Mouse (Mus musculus) embryo, embryonic 10 days (tissue): ENCODE data around the gene Clns1a.

Experiments
- DNase-seq: peaks from one replicate; pipeline ENCODE4 v3.0.0-alpha.2; 2015; ENCODE audit warnings: low spot score

Gene Clns1a

DNA sequence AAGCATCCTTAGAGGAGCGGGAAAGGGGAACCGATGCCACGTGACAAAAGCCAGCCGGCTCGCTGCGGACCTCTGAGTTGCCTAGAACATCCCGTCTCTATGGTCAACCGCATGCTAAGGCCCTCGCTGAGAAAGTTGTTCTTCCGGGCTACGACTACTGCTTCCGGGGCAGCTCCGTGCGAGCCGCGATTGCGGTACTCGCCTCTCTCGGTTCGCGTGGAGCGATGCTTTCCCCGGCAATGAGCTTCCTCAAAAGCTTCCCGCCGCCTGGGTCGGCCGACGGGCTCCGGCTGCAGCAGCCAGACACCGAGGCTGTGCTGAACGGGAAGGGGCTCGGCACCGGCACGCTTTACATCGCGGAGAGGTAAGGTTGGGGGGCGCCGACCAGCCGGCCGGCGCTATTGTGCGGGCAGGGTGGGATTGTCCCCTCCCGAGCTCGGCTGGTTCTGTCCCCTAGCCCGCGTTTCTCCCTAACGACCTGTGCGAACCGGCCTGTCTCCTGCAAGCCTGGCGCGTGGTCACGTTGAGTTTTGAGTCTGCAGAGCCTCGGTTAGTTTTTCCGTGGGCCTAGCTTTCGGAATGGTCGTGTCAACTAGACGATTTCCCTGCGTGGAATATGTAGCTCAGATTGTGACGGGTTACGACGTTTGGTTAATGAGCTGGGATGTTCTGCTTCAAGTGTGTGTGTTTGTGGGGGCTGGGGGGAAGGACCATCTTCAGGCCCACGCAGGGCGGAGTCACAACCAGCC, at the start of gene Clns1a:
Gene Clns1a (plus strand): TSS at position 129 of the 749 bp plus-strand sequence.
- DNase-seq = peak; percentile 97

DNA sequence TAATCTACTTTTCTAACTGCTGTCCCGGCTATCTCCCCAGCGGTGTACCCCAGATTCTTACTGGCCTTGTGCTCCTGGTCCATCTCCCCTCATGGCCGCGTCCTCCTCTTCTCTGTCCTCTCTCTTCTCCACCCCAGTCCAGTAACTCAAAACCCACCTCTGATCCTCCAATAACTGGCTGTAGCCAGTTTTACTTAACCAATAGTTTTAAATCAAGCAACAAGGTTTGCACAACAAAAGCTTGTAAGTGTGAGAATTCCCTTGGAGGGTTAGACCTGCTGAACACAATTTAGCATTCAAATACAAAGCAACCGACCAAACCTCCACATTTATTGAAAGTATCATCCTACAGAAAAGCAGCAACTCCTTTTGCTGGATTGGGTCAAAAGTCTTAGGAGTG, 48.8 kb upstream of the Clns1a start:
- no peak for DNase-seq

DNA sequence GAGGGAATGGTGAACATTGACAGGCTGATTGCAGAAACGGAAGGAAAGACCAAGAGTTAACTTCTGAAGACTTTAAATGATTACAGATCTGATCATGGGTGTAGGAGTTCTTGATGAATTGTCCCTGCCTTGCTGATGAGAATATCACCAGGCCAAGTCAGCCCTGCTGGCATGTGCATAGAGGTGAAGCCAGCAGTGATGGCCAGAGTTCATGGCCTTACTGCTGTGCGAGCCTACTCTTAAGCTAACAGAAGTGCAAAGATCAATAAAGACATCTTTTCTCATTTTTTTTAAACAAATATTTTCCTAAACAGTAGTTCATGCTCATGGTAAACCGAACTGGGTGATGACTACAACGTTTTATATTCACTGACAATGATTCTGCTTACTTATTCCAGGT, 45.7 kb upstream of the Clns1a start:
- no peak for DNase-seq

DNA sequence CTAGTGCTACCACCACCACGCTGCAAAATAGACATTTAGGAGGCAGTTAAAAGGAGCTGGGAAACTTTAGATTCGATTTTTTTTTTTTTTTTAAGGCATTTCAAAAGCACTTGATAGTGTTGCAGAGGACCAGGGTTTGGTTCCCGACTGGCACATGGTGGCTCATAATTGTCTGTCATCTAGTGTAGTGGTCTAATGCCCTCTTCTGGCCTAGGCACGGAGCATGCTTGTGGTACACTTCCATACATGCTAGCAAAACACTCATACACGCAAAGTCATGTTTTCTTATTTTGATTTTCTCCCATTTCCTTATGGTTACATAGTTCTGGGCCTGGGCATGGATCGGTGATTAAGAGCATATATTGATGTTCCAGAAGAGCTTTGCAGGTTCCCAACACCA, 40.3 kb upstream of the Clns1a start:
- no peak for DNase-seq

DNA sequence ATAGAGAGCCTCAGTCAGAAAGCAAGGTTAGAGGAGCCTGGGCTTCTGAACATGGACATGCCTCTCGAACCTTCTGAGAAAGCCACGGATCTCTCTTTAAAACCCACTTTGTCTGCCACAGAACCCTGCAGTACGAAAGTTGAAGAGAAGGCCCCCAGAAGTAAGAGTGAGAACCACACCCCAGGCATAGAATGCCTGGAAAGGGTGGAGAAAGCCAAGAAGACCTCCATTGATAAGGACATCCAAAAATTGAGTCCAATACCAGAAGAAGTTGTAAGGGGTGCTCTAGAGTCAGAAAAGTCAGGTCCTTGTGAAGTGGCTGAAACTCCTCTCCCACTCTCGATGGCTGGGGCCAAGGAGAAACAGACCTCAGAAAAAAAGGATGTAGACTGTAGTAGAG, 34.8 kb upstream of the Clns1a start:
- no peak for DNase-seq

DNA sequence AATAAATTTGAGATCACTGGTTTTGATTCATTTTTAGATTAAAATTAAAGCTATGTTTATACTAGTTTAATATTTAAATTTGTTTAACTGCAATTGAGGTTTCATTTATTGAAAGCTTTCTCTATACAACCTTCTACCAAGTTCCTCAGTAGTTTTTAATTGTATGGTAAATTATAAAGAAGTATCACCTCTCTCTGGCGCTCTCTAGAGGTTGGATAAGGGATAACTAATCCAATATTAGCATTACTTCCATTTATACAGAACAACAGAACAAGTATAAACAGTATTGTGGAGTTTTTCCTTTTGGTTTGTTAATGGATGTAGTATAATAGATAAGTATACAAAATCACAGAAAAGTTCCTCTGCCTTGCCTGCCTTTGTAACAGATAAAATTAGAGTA, 17.2 kb upstream of the Clns1a start:
- DNase-seq = peak; percentile 27

DNA sequence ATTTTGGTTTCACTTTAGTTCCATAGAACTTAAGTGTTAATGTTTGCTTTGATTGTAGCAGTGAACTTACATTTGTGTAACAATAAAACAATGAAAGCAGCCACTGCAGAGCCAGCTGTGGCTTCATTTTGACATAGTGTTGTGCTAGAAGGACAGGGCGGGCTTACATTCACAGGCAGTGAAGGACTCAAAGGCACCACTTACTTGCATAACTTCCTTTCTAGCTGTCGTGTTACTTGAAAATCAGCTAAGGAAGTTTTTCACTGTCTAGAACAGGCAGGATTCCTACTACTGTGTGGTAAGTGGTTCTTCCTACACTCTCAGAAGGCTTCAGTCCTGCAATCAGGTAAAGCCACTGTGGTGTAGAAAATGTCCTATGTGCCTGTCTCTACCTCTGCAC, 8.6 kb upstream of the Clns1a start:
- DNase-seq = no peak

DNA sequence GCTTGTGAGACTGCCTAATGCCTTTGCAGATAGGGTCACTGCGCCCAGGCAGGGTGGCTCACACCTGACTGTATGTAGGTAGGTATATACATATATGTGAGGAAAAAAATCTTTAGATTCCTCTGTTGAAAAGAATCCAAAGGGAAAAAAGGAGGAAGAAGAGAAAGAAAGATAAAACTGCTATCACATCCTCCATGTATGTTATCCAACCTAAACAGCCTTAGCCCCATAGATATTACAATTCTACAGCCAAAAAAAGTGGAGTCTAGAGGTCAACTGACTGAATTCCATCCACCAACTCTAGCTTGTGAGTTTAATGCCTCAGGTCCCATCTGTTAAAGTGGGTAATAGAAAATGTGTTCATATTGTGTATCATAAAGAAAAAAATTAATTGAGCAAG, 993 bp upstream of the Clns1a start:
- DNase-seq = no peak

DNA sequence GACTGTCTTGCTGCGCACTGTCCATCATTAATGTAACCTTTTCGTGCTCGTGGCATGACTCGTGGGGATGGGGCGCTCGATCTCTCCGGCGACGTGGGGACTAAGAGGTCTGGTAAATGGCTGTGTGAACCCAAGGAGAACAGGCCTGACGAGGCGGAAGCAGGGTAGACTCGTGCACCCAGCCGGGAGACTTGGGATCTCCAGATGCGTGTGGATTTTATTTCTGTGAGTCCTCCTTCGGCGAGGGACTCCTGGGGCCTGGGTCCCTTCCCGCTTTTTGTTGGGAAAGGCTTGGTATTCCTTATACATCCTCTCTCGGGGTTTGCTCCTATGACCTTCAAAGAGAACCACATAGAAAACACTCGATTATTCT, 315 bp upstream of the Clns1a start:
- DNase-seq = peak; percentile 31

DNA sequence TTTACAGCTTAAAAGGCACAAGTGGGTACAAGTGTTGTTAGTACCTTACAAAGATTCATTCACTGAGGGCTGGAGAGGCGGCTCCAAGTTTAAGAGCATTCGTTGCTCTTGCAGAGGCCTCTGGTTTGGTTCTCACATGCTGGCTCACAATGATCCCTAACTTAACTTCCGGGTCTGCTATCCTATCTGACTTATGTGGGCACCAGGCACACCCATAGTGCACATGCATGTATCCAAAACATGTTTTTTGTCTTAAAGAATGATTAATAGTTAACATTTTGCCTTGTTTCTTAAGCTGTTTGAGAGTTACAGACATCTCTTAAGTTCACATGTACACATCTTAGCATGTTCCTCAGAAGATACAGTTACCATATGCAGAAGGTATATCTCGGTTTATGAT, 3.7 kb downstream of the Clns1a start:
- no peak for DNase-seq

DNA sequence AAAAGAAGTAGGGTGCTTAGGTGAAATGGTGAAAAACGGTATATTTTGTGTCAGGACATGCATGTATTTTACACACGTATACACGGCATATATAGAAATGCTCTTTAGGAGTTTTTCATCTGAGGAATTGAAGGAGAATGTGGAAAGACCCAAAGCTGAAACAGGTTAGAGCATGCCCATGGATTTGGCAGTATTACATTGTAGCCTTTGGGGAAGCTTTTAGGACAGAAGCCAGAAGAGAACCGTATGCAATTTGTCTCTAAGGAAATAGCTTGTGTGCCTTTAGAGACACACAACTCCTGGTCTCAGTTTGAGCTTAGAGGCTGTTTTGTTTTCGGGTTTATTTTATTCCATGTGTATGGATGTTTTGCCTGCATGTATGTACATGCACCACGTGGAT, 4.7 kb downstream of the Clns1a start:
- DNase-seq = no peak

DNA sequence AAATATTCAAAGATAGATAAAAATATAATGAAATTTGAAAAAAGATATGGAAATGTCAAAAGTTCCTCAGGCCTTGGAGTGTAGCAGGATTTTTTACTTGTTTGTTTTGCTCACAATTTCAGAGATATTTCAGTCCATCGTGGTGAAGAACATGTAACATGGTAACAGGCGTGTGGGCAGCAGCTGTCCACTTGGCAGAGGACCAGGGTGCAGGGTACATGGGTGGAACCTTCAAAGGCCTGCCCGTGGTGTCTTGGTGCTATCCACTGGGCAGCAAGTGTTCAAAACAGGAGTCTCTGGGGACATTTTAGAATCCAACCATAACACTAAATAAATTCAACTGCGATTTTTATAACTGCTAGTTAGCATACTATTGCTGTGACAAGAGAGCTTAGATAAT, 10.7 kb downstream of the Clns1a start:
- DNase-seq = no peak

DNA sequence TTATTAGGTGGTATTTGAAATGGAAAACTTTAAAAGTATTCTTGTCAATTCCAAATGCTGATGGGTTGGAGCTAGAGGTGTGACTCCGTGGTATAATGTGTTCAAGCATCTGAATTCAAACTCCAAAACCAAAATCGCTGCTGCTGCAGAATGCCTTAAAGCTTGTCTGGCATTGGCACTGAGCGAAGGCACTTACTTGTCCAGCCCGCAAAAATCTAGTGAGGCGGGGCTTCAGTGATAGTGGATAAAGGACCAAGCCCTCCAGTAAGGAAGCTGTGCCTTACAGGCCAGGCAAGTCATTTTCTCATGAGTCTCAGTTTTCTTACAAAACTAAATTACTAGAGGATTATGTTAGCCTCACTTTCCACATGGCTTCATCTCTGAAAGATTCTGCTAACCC, 11.4 kb downstream of the Clns1a start:
- no peak for DNase-seq

DNA sequence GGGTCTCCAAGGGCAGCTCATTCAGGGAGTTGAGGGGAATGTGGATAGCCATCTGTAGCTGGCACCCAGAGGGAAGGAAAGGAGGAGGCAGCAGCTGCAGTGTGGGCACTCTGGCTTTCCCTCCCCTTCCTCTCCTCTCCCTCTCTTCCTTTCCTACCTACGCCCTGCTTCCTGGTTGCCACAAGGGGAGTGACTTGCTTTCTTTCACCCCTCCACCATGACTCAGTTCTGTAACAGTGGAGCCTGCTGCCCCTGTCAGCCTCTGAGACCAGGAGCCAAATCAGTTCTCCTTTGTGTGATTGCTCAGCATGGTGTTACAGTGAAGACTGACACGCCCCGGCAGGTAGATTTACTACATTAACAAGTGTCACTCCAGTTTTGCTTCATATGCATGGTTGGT, 12.8 kb downstream of the Clns1a start:
- DNase-seq = no peak

DNA sequence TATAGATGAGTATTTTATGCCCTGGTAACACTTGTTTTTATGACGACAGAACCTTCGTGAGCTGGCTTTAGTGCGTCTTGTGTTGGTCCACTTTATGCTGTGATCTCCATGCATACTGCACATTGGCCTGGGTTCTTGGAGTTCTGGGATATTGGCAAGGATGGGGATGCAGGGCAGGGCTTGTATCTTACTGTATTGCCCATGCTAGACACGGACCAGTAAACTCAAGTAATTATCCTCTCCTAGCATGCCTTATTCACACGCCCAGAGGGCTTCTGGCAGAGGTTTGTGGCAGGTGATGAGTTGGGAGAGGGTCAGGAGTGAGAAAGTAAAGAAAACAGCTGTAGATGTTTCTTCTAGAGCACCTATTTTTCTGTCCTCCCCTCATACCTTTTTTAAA, 18.2 kb downstream of the Clns1a start:
- no peak for DNase-seq

DNA sequence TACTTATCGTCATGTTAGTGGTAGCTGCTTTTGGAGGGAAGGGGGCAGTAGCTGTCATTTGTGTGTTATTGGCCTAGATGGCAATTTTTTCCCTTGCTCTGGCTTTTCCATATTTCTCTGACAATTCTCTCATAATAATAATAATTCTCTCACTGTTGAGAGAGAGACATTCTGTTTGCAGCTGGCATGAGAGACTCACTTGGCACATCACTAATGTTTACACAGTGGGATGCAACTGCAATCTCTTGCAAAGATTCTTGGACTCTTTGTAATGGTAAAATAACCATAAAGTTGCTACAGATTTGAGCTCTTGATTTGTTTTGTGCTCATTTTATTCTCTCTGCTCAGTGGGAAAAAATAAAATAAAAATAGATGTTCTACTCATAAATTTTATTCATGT, 20.9 kb downstream of the Clns1a start:
- DNase-seq = no peak

DNA sequence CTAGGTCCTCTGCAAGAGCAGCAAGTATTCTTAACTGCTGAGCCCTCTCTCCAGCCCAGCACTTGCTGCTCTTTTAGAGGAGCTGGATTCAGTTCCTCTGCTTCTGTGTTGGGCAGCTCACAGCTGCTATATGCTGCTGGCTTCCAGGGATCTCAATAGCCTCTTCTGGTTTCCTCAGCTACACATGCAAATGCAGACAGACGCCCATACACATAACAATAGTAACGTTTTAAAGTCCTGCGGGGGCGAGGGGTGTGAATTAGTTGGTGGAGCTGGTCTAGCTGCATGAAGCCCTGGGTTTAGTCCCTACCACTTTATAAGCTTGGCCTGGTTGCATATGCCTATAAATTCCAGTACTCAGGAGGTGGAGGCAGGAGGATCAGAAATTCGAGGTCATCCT, 22.6 kb downstream of the Clns1a start:
- no peak for DNase-seq

DNA sequence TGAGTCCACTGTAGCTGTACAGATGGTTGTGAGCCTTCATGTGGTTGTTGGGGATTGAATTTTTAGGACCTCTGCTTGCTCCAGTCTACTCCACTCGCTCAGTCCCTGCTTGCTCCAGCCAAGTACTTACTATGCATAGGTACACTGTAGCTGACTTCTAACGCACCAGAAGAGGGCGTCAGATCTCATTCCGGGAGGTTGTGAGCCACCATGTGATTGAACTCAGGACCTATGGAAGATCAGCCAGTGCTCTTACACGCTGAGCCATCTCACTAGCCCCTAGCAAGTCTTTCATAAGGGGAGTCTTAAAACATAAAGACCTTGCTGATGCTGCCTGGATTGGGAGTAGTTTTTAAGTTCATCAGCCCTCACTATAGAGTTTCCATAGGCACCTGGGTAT, 23.7 kb downstream of the Clns1a start:
- DNase-seq = no peak

DNA sequence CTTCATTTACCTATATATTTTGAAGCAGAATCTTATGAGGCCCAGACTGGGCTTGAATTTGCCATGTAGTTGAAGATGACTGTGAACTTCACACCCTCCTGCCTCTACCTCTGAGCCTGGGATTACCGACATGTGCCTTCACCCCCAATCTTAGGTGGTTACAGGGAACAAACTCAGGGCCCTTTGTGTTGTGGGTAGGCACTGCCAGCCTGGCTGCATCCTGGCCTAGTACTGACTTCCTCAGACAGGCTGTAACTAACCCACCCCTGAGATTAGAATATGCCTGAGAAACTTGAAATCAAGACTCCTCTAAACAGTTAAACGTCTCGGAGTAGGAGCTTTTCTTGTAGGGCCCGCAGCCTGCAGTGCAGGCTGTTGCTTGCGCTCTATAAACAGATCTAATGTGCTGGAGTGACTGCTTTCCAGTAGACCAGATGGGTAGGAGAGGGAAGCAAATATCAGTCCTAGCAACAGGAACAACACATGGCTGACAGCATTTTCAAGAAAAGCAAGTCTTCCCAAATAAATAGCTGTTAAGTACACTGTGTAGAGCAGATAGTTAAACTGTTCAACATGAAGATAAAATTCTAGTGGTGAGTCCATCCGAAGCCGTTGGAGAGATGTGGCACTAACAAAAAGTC, 26.0 kb downstream of the Clns1a start:
- DNase-seq = no peak

DNA sequence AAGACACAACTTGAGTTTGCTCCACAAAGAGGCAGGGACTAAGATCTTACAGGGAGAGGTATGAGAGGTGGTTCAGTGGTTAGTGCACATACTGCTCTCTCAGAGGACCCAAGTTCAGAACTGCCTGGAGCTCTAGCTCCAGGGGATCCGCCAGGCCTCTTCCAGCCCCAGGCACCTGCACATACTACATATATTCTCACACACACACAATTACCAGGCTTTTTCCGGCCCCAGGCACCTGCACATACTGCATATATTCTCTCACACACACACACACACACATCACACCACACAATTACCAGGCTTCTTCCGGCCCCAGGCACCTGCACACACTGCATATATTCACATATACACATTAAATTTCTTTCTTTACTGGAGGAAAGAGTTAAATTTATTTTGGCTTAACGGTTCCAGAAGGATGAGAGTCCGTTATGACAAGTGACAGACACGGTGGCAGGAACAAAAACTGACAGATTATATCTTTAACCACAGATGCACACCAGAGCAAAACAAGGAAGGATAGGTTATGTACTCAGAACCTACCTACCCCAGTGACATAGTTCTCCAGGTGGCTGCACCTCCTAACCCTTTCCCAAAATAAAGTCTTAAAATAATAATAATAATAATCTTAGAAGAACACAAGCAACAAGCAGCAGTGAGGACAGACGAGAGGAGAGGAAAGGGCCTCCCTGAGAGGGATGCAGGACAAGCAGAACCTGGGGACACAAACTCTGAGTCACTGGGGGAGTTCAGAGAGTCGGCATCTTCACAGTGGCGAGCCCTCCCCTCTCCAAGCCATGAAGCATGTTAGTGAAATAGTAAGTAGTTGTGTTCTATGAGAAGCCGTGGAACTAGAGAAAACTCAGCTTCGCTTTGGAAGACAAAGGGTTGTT, 27.5 kb downstream of the Clns1a start:
- DNase-seq = no peak

DNA sequence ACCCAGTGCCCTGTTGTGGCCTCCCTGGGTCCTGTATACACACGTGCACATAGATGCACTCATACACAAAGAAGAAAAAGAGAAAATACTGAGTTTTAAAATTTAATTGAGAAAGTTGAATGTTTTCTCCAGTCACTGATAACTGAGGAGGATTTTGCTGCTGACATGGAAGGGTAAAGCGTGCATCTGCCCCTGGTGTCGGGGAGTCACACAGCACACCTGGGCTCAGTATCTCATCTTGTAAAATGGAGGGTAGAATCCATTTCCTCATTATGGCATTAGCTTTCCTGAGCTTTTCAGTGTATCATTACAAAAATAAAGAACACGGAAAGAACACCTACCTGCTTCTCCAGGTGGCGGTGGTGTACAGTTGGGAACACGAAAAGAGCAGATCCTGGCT, 29.0 kb downstream of the Clns1a start:
- no peak for DNase-seq

DNA sequence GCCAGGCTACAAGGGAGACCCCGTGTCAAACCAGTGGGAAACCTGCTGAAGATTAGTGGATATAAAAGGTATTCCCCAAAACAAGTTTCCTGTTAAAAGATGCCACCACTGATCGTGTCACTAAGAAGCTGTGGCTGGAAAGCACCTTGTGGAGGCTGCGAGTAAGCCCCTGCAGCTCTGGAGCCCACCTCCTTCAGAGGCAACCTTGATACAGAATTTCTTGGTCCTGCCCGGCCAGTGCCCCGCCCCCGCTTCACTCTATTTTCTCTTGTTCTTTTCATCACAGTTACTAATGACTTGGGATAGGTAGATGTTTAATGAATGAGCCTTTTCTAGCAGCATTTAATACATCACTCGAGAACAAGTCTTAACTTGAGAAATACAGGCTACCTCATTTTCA, 29.6 kb downstream of the Clns1a start:
- no peak for DNase-seq

DNA sequence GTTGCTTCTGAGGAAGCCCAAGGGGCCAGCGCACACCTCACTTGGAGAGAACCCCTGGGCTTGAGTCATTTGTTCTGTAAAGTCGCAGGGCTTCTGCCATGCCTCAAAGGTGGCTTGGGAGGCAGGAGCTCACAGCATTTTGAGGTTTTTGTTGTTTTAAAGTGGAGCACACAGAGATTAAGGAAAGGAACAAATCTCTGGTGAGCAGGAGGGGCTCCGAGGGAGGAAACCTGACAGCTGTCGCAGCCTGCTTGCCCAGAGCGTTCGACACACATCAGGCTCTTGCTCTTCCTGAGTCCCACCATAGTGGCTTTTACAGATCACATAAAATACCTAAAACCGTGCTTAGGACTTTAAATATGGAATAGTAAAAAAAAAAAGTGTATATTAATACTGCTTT, 30.3 kb downstream of the Clns1a start:
- no peak for DNase-seq
